Mouse (Mus musculus): Measurements from ENCODE around the gene Rab43.

Rab43 gene

GRCm38 (mm10) chr6:87811675-87812338 lies at the start of gene Rab43:
Rab43 (minus strand) TSS chr6:87812164.
- DNase-seq (ENCODE audit: low read depth, low spot score), result peak; percentile 87

- no peak for DNase-seq (ENCODE audit: low read depth, low spot score)
These were observed 45.1 kb upstream of the Rab43 start for GRCm38 (mm10) chr6:87857071-87857470.

GRCm38 (mm10) chr6:87853446-87853845 lies 41.5 kb upstream of the Rab43 start:
- DNase-seq (ENCODE audit: low read depth, low spot score), result no peak

- DNase-seq (ENCODE audit: low read depth, low spot score), result no peak
These were observed 39.9 kb upstream of the Rab43 start for GRCm38 (mm10) chr6:87851871-87852270.

GRCm38 (mm10) chr6:87850900-87851614 lies 39.1 kb upstream of the Rab43 start, which contains the start of gene Cnbp:
Cnbp (minus strand) TSS chr6:87851106.
- DNase-seq (ENCODE audit: low read depth, low spot score), result peak; percentile 97

- no peak for DNase-seq (ENCODE audit: low read depth, low spot score)
These were observed 38.4 kb upstream of the Rab43 start for GRCm38 (mm10) chr6:87850155-87850899.

- no peak for DNase-seq (ENCODE audit: low read depth, low spot score)
These were observed 37.8 kb upstream of the Rab43 start for GRCm38 (mm10) chr6:87849780-87850154.

- no peak for DNase-seq (ENCODE audit: low read depth, low spot score)
These were observed 34.8 kb upstream of the Rab43 start for GRCm38 (mm10) chr6:87846813-87847212.

GRCm38 (mm10) chr6:87845031-87845695 lies 33.2 kb upstream of the Rab43 start:
- no peak for DNase-seq (ENCODE audit: low read depth, low spot score)

- DNase-seq (ENCODE audit: low read depth, low spot score), result no peak
These were observed 30.3 kb upstream of the Rab43 start for GRCm38 (mm10) chr6:87842254-87842653.

GRCm38 (mm10) chr6:87841635-87842034 lies 29.7 kb upstream of the Rab43 start:
- no peak for DNase-seq (ENCODE audit: low read depth, low spot score)

GRCm38 (mm10) chr6:87839797-87840341 lies 27.9 kb upstream of the Rab43 start:
- no peak for DNase-seq (ENCODE audit: low read depth, low spot score)

- DNase-seq (ENCODE audit: low read depth, low spot score), result peak; percentile 90
These were observed 26.7 kb upstream of the Rab43 start, which contains the start of gene Isy1 for GRCm38 (mm10) chr6:87838551-87839197. Isy1 (minus strand) TSS chr6:87838798.

- no peak for DNase-seq (ENCODE audit: low read depth, low spot score)
These were observed 23.7 kb upstream of the Rab43 start, which contains the start of gene Gm45140 for GRCm38 (mm10) chr6:87835695-87836094. Gm45140 (minus strand) TSS chr6:87835795.

GRCm38 (mm10) chr6:87820366-87820765 lies 8.4 kb upstream of the Rab43 start:
- DNase-seq (ENCODE audit: low read depth, low spot score), result no peak

GRCm38 (mm10) chr6:87814486-87814885 lies 2.5 kb upstream of the Rab43 start:
- no peak for DNase-seq (ENCODE audit: low read depth, low spot score)

GRCm38 (mm10) chr6:87812656-87813055 lies 692 bp upstream of the Rab43 start:
- DNase-seq (ENCODE audit: low read depth, low spot score), result no peak

- no peak for DNase-seq (ENCODE audit: low read depth, low spot score)
These were observed 973 bp downstream of the Rab43 start for GRCm38 (mm10) chr6:87810713-87811669.

- no peak for DNase-seq (ENCODE audit: low read depth, low spot score)
These were observed 1.7 kb downstream of the Rab43 start for GRCm38 (mm10) chr6:87810311-87810710.

All from c-Kit-negative CD71-positive TER-119-positive erythroid progenitor cells, embryonic 14.5 days (primary cell).